Mouse (Mus musculus) lung, embryonic 14.5 days (tissue): ENCODE data around the gene Abl2. TPM values are rescaled to one million over a fixed set of nuclear protein-coding genes. Genes with fewer than 3 reads are reported as not detected.
A peak's percentile ranks its signal among the peaks of the same experiment; 100 is the strongest.

Experiments used
- ATAC-seq: fragments of 200-750 bp; cut with Nextera tagmentation; 2 replicates; pipeline ENCODE4 v1.8.0; 2017; ENCODE audit warnings: mild to moderate bottlenecking, moderate TSS enrichment, moderate library complexity; ENCODE audit not compliant: insufficient read depth
- DNase-seq: peaks from one replicate; pipeline ENCODE4 v3.0.0-alpha.2; 2015
- H3K27ac ChIP-seq: fragments of 300-500 bp; sonication (generic); 2 replicates; pipeline ENCODE4 v1.5.1; 2014; ENCODE audit warnings: low read depth, mild to moderate bottlenecking, moderate library complexity
- H3K27me3 ChIP-seq: fragments of 300-500 bp; sonication (generic); 2 replicates; pipeline ENCODE4 v1.6.1; 2014; ENCODE audit warnings: low read length, control low read depth; ENCODE audit not compliant: insufficient read depth
- H3K36me3 ChIP-seq: fragments of 300-500 bp; sonication (generic); 2 replicates; pipeline ENCODE4 v1.6.1; 2014; ENCODE audit warnings: control low read depth; ENCODE audit not compliant: insufficient read depth
- H3K4me1 ChIP-seq: fragments of 300-500 bp; sonication (generic); 2 replicates; pipeline ENCODE4 v1.6.1; 2014; ENCODE audit warnings: antibody characterized with exemption, control low read depth; ENCODE audit not compliant: insufficient read depth
- H3K4me2 ChIP-seq: fragments of 300-500 bp; sonication (generic); 2 replicates; pipeline ENCODE4 v1.6.1; 2014; ENCODE audit warnings: mild to moderate bottlenecking
- H3K4me3 ChIP-seq: fragments of 300-500 bp; sonication (generic); 2 replicates; pipeline ENCODE4 v1.5.1; 2014; ENCODE audit warnings: low read depth, low read length
- H3K9ac ChIP-seq: fragments of 300-500 bp; sonication (generic); 2 replicates; pipeline ENCODE4 v1.6.1; 2014
- H3K9me3 ChIP-seq: fragments of 300-500 bp; sonication (generic); 2 replicates; pipeline ENCODE4 v1.6.1; 2016; ENCODE audit warnings: low read depth, low read length, control low read depth
- CTCF ChIP-seq: IDR thresholded peaks from 2 replicates; pipeline ENCODE4 v1.5.1; 2016; ENCODE audit warnings: antibody characterized with exemption, low read depth
- WGBS: fragments of 180-500 bp; shearing (Covaris S2); extraction: QIAGEN DNeasy Blood & Tissue Kit; methylation state at CpG from one replicate; pipeline ENCODE4 v1.1.7; 2014; 5-methylcytosine and 5-hydroxymethylcytosine counted together
- polyA plus RNA-seq: library from polyadenylated mRNA; unstranded; fragments of >200 nt; fragmentation: Nextera tagmentation; extraction: Ambion mirVana; gene quantifications from 2 replicates; pipeline ENCODE4 v1.2.1, GENCODE M21; 2014

Gene Abl2
- polyA plus RNA-seq, 1 experiment from 2014 or later: 6.2 TPM

DNA sequence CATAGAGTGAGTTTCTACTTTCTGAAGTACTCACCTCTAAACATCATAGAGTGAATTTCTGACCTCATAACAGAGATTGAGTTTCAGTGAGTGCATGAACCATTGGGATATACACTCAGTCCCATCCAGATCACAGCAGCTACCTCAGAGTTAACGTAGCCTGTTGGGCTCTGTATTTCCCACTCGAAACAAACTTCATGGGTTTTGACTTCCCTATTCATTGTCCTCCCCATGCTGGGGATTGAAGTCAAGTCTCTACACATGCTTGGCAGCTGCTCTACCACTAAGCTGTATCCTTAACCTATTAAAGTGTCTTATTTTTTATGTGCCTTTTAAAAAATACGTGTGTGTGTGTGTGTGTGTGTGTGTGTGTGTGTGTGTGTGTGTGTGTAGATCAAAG lies 26.9 kb downstream of the Abl2 start:
- TF ChIP-seq CTCF: no peak
- no peaks in the 10 kb centered on the region for H3K27me3 ChIP-seq

DNA sequence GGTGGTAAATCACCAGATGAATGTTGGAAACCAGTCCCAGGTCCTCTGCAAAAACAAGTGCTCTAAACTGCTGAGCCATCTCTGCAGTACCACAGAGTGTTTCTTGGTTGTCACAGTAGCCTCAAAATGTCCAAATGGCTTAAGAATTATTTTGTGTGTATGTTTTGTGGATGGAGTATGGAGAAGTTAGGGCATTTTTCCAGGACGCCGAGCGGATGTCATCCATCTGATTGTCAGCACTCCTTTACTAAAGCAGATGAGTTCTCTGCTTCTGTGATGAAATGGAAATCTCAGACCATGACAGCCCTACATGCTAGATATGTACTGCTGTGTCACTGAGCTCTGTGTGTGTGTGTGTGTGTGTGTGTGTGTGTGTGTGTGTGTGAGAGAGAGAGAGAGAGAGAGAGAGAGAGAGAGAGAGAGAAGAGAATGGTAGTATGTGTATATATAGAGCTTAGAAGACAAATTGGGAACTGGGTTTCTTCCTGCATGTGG lies 31.3 kb downstream of the Abl2 start:
- no peak for TF ChIP-seq CTCF
- H3K27me3 ChIP-seq: no peaks in the 10 kb centered on the region
- H3K4me3 ChIP-seq: no peak overlapping the region
- WGBS: 54% methylated on average over 3 of the region's 3 CpGs
- DNase-seq (peak; percentile 76), ATAC-seq (peak; percentile 50)
- H3K9me3 ChIP-seq: no peaks in the 10 kb centered on the region
- H3K4me1 ChIP-seq: no peaks in the 10 kb centered on the region
- H3K9ac ChIP-seq: no peak overlapping the region
- H3K4me2 ChIP-seq: no peak overlapping the region
- no peak overlapping the region for H3K27ac ChIP-seq
- no peaks in the 10 kb centered on the region for H3K36me3 ChIP-seq

More for the DNA sequence above, 26.9 kb downstream of the Abl2 start:
- Histone ChIP-seq H3K27ac (no peak overlapping the region), H3K4me2 (no peak overlapping the region), H3K4me1 (no peaks in the 10 kb centered on the region), H3K36me3 (no peaks in the 10 kb centered on the region), H3K9me3 (no peaks in the 10 kb centered on the region), H3K9ac (no peak overlapping the region), H3K4me3 (no peak overlapping the region)
- no peak for DNase-seq
- ATAC-seq: no peak
- WGBS: 78% methylated on average over 3 of the region's 3 CpGs

GRCm38 (mm10) chr1:156590357-156590756 lies 31.8 kb downstream of the Abl2 start:
- Histone ChIP-seq H3K36me3 (no peaks in the 10 kb centered on the region), H3K9me3 (no peaks in the 10 kb centered on the region), H3K27me3 (no peaks in the 10 kb centered on the region), H3K27ac (no peak overlapping the region), H3K4me1 (no peaks in the 10 kb centered on the region), H3K4me2 (no peak overlapping the region), H3K4me3 (no peak overlapping the region), H3K9ac (no peak overlapping the region)
- DNase-seq (peak; percentile 13), ATAC-seq (peak; percentile 40; the same call in 1 of the 2 replicates)
- no peak for TF ChIP-seq CTCF
- 6% methylated on average over 1 of the region's 1 CpGs for WGBS

DNA sequence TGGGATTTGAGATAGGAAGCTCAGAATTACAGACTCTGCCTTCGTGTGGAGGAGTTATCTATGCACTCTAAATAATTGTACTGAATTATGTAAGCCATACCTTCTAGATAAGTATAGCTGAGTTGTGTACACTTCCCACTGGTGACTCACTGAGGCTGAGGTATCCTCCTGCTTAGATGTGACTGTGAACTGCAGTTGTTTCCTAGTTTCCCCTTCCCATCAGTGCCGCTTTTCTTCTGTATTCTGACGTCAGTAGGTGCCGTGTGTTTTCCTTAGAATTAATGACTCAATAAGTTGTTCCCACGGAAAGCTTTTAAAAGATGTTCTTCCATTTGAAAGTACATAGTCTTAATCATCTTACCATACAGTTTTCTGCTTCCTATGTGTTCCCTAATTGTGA lies 34.7 kb downstream of the Abl2 start:
- no peak overlapping the region for H3K4me3 ChIP-seq
- H3K36me3 ChIP-seq: no peaks in the 10 kb centered on the region
- no peak overlapping the region for H3K4me2 ChIP-seq
- no peaks in the 10 kb centered on the region for H3K27me3 ChIP-seq
- H3K27ac ChIP-seq: no peak overlapping the region
- H3K9me3 ChIP-seq: no peaks in the 10 kb centered on the region
- no peak for TF ChIP-seq CTCF
- DNase-seq (no peak), ATAC-seq (no peak)
- H3K9ac ChIP-seq: no peak overlapping the region
- WGBS: 74% methylated on average over 5 of the region's 5 CpGs
- H3K4me1 ChIP-seq: no peaks in the 10 kb centered on the region

- H3K9me3 ChIP-seq: no peaks in the 10 kb centered on the region
- H3K27ac ChIP-seq: no peak overlapping the region
- H3K4me3 ChIP-seq: no peak overlapping the region
- no peaks in the 10 kb centered on the region for H3K36me3 ChIP-seq
- no peaks in the 10 kb centered on the region for H3K4me1 ChIP-seq
- no peak for DNase-seq
- ATAC-seq: no peak
- 86% methylated on average over 4 of the region's 4 CpGs for WGBS
- H3K9ac ChIP-seq: no peak overlapping the region
- no peak for TF ChIP-seq CTCF
- no peaks in the 10 kb centered on the region for H3K27me3 ChIP-seq
- H3K4me2 ChIP-seq: no peak overlapping the region
Measured at GRCm38 (mm10) chr1:156597089-156597488, 38.5 kb downstream of the Abl2 start.

- ATAC-seq: no peak
- no peak for DNase-seq
- no peaks in the 10 kb centered on the region for H3K9me3 ChIP-seq
- H3K4me1 ChIP-seq: no peaks in the 10 kb centered on the region
- no peaks in the 10 kb centered on the region for H3K36me3 ChIP-seq
- H3K4me2 ChIP-seq: no peak overlapping the region
- no peaks in the 10 kb centered on the region for H3K27me3 ChIP-seq
- H3K27ac ChIP-seq: no peak overlapping the region
- H3K4me3 ChIP-seq: no peak overlapping the region
- TF ChIP-seq CTCF: no peak
- WGBS: 74% methylated on average over 3 of the region's 3 CpGs
- no peak overlapping the region for H3K9ac ChIP-seq
Measured at GRCm38 (mm10) chr1:156602545-156602944, 44.0 kb downstream of the Abl2 start.

- ATAC-seq (0 out of 2 replicates have a peak, but pooled peaks have one; percentile 17), DNase-seq (no peak)
- H3K9ac ChIP-seq: no peak overlapping the region
Measured at GRCm38 (mm10) chr1:156605094-156605866, 46.7 kb downstream of the Abl2 start.

More at GRCm38 (mm10) chr1:156605094-156605866, 46.7 kb downstream of the Abl2 start:
- 67% methylated on average over 12 of the region's 12 CpGs for WGBS
- no peak for TF ChIP-seq CTCF
- H3K36me3 ChIP-seq: no peaks in the 10 kb centered on the region
- H3K4me2 ChIP-seq: no peak overlapping the region
- H3K27ac ChIP-seq: no peak overlapping the region
- no peaks in the 10 kb centered on the region for H3K4me1 ChIP-seq
- H3K4me3 ChIP-seq: no peak overlapping the region
- H3K27me3 ChIP-seq: no peaks in the 10 kb centered on the region
- H3K9me3 ChIP-seq: no peaks in the 10 kb centered on the region
